Mouse (Mus musculus): ENCODE measurements at regions not wholly inside any gene's neighbourhood (a gene's known extent, or its start where the extent isn't known, plus 50 kb on each side); places are given as distances from the start of the nearest gene placed in this dataset.

DNA sequence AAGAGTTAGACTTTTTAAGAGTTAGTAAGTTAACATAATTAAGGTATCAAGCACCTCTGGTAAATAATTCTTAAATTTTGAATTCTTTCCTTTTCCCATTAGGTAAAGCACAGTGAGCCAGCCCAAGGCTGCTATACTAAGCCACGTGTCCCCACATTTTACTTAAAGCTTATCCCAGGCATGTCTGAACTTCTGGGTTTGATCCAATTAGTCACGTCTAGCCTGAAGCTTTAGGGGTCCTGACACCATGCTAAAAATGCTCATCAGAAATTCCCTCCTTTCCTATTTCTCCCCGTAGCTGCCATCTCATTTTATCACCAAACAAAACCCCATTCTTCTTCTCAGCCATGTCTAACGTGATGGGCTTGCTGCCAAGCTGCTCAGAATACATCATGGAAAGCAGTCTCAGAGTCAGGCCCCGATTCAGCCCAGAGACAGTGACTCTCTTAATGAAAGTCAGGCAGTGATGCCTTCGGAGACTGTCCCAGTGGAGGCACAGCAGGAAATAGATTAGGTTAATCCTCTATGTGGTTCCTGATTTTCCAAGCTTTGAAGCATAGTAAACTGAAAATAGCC lies 315.5 kb downstream of the Ccser2 start:
- no peak for TF ChIP-seq CTCF (IDR thresholded peaks at IDR 0.05; ENCODE audit: insufficient read depth, low read depth, low read length)
- TF ChIP-seq POLR2A (IDR thresholded peaks at IDR 0.05; ENCODE audit: insufficient read depth, low read depth, low read length): no peak
